Mouse (Mus musculus) embryonic facial prominence, embryonic 14.5 days (tissue): ENCODE measurements at regions not wholly inside any gene's neighbourhood (a gene's known extent, or its start where the extent isn't known, plus 50 kb on each side); places are given as distances from the start of the nearest gene placed in this dataset.

ENCODE experiments used
- ATAC-seq: fragments of 200-750 bp; cut with Nextera tagmentation; 2 replicates; pipeline ENCODE4 v1.8.0; 2017; ENCODE audit warnings: low read depth, moderate number of reproducible peaks, moderate TSS enrichment
- DNase-seq: peaks from one replicate; pipeline ENCODE4 v3.0.0-alpha.2; 2015; ENCODE audit warnings: low spot score
- H3K27ac ChIP-seq: fragments of 300-500 bp; sonication (generic); replicated peaks from 2 replicates; pipeline ENCODE4 v1.5.1; 2014; ENCODE audit warnings: low read depth, mild to moderate bottlenecking, low read length, moderate library complexity
- H3K27me3 ChIP-seq: fragments of 300-500 bp; sonication (generic); replicated peaks from 2 replicates; pipeline ENCODE4 v1.6.1; 2014; ENCODE audit warnings: low read length; ENCODE audit not compliant: control insufficient read depth, insufficient read depth
- H3K36me3 ChIP-seq: fragments of 300-500 bp; sonication (generic); 2 replicates; pipeline ENCODE4 v1.6.1; 2014; ENCODE audit warnings: low read length, mixed read lengths; ENCODE audit not compliant: control insufficient read depth, insufficient read depth
- H3K4me1 ChIP-seq: fragments of 300-500 bp; sonication (generic); 2 replicates; pipeline ENCODE4 v1.6.1; 2014; ENCODE audit warnings: antibody characterized with exemption, low read length; ENCODE audit not compliant: control insufficient read depth, insufficient read depth
- H3K4me2 ChIP-seq: fragments of 300-500 bp; sonication (generic); 2 replicates; pipeline ENCODE4 v1.6.1; 2014; ENCODE audit warnings: low read depth, mild to moderate bottlenecking, low read length, moderate library complexity, mixed read lengths
- H3K4me3 ChIP-seq: fragments of 300-500 bp; sonication (generic); 2 replicates; pipeline ENCODE4 v1.5.1; 2014; ENCODE audit warnings: low read depth, mild to moderate bottlenecking, low read length
- H3K9ac ChIP-seq: fragments of 300-500 bp; sonication (generic); 2 replicates; pipeline ENCODE4 v1.6.1; 2014; ENCODE audit warnings: low read depth, mild to moderate bottlenecking, low read length, moderate library complexity, mixed read lengths
- H3K9me3 ChIP-seq: fragments of 300-500 bp; sonication (generic); 2 replicates; pipeline ENCODE4 v1.6.1; 2016; ENCODE audit warnings: low read length; ENCODE audit not compliant: control insufficient read depth
- WGBS: fragments of 180-500 bp; shearing (Covaris S2); extraction: QIAGEN DNeasy Blood & Tissue Kit; methylation state at CpG from one replicate; pipeline ENCODE4 v1.1.7; 2014; 5-methylcytosine and 5-hydroxymethylcytosine counted together

DNA sequence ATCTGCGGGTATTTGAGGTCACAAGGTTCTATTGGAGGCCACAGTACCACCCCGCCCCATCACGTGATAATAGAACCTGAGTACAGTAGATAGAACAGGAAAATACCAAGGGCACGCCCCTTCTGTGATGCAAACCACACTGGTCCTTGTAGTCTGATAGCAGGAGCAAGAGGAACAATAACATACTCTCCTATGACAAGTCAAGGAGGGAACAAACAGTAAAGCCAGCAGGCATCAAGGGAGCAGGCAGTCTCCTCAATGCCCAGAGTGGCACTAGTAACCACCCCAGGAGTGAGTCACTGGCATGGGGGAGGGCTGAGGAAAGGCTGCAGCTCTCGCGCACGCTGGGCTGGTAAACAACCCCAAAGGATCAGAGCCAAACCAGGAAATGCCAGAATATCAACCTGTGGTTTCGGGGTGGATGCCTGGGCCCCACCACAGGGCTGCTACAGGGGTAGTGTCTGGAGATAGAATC lies 150.5 kb upstream of the Tmc1 start:
- Histone ChIP-seq H3K4me2 (no peak overlapping the region), H3K9me3 (no peaks in the 10 kb centered on the region), H3K27ac (peak overlapping the region; percentile 50; the same call in 1 of the 2 replicates), H3K27me3 (no peaks in the 10 kb centered on the region), H3K36me3 (no peaks in the 10 kb centered on the region), H3K4me3 (no peak overlapping the region), H3K4me1 (peaks cover 9% of the 10 kb centered on the region), H3K9ac (no peak overlapping the region)
- 67% methylated on average over 8 of the region's 8 CpGs for WGBS
- DNase-seq (peak; percentile 77), ATAC-seq (peak; percentile 86)

DNA sequence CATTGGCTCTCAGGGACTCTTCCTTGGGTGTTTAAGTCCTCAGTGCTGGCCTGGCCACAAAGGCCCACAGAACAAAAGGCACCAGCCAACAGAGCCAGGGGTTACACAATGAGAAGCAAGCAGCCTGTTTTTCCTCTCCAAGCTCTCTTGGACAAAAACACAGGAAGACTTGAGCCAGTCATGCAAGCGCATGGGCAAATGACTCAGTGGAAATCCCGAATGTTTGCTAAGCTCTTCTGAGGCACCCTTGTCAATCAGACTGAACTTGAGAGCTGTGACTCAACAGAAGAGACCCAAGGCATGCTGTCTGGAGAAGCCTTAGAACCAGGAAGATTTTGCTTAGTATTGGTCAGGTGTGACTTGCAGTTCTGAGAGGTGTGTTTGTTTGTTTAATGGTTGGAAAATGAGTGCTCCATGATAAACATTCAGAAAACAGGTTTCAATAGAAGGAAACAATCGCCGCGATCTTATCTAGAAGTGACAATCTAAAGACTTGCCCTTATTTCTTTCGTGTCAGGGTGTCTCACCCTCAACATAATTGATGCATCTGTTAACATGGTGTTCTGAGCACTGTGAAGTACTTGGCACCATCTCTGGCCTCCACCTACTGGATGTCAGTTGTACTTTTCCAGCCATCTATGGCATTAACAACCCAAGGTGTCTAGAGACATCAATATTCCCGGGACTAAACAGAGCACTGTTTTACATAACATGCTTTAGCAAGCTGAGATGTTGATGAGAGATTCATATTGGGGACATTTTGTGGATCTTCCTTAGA lies 124.0 kb upstream of the Tmc1 start:
- no peaks in the 10 kb centered on the region for H3K9me3 ChIP-seq
- H3K27ac ChIP-seq: no peak overlapping the region
- no peak for ATAC-seq
- no peak overlapping the region for H3K4me2 ChIP-seq
- H3K9ac ChIP-seq: no peak overlapping the region
- H3K36me3 ChIP-seq: no peaks in the 10 kb centered on the region
- WGBS: 83% methylated on average over 7 of the region's 7 CpGs
- DNase-seq: peak; percentile 19
- H3K4me1 ChIP-seq: no peaks in the 10 kb centered on the region
- no peaks in the 10 kb centered on the region for H3K27me3 ChIP-seq
- no peak overlapping the region for H3K4me3 ChIP-seq

DNA sequence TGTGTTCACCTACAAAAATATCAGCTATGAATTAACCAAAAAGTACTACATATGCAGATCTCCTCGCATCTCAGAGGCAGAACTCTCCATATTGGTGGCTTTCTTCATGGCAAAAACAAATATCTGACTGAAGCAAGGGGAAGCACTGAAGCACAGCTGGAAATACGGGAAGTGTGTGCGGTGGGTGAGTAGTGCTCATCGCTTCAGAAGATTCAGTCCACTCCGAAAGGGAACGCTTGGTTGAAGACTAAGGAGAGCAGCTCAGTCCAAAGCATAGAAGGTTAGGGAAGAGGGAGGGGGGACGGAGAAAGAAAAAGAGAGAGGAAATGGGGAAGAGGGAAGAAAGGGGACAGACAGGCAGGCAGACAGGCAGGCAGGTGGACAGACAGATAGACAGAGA lies 114.4 kb upstream of the Tmc1 start:
- 87% methylated on average over 7 of the region's 7 CpGs for WGBS
- Histone ChIP-seq H3K4me2 (no peak overlapping the region), H3K36me3 (no peaks in the 10 kb centered on the region), H3K9ac (no peak overlapping the region), H3K4me3 (no peak overlapping the region), H3K27me3 (no peaks in the 10 kb centered on the region), H3K4me1 (no peaks in the 10 kb centered on the region), H3K9me3 (peaks cover 6% of the 10 kb centered on the region; the same call in 1 of the 2 replicates), H3K27ac (0 out of 2 replicates have a peak overlapping the region, but pooled peaks have one; percentile 28)
- ATAC-seq (no peak), DNase-seq (no peak)

DNA sequence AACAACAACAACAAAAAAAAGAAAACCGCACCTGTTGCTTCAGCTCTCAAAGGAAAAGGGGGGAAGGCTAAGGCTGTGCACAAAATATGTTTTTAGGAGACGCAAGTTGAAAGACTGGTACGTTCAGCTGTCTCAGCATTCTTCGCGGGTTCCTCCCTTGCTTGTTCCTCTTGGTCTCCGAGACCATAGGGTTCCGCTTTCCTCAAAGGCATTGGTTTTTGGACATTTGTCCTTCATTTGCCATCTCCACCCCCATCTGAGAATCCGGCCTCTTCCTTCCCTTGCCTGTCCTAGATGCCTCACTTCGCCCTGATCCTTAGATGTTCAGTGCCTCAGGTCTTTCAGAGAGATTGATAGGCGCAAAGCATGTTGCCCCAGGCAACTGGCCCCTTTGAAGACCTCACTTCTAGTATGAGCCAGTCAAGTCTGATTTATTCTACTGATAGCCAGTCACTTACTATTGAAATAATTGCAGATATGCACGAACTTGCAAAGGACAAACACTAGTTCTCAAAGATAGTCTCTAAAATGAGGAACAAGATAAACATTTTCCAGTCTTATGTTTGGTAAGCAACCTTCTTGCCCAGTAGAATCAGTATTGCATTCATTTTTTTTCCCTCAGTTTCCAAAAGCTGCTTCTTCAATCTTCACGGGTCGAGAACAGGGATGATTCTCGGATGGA lies 112.6 kb upstream of the Tmc1 start:
- DNase-seq (no peak), ATAC-seq (no peak)
- 83% methylated on average over 14 of the region's 14 CpGs for WGBS
- no peaks in the 10 kb centered on the region for H3K27me3 ChIP-seq
- no peak overlapping the region for H3K27ac ChIP-seq
- H3K9me3 ChIP-seq: peaks cover 6% of the 10 kb centered on the region; the same call in 1 of the 2 replicates
- no peak overlapping the region for H3K4me2 ChIP-seq
- no peak overlapping the region for H3K4me3 ChIP-seq
- no peaks in the 10 kb centered on the region for H3K36me3 ChIP-seq
- no peak overlapping the region for H3K9ac ChIP-seq
- H3K4me1 ChIP-seq: no peaks in the 10 kb centered on the region

DNA sequence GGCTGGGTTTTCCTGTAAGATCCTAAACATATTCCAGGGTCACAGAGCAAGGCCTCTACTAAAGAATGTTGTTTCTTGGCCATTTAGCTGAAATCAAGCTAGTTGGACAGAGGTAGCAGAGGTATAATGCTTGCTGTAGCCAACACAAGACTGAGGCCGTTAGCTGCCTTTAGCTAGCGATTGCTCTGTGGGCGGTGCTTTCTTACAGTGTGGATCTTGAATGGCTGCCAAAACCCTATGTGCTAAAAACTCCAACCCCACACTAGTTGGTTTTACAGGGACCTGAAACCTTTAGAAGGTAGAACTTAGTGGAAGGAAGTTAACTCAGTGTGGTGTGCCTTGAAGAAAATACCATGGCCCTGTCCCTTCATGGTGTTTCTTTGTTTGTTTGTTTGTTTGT lies 110.9 kb upstream of the Tmc1 start:
- Histone ChIP-seq H3K4me3 (no peak overlapping the region), H3K9ac (no peak overlapping the region), H3K4me2 (no peak overlapping the region), H3K27ac (no peak overlapping the region), H3K36me3 (no peaks in the 10 kb centered on the region), H3K9me3 (no peaks in the 10 kb centered on the region), H3K4me1 (no peaks in the 10 kb centered on the region), H3K27me3 (no peaks in the 10 kb centered on the region)
- DNase-seq (peak; percentile 40), ATAC-seq (no peak)
- 76% methylated on average over 3 of the region's 3 CpGs for WGBS

DNA sequence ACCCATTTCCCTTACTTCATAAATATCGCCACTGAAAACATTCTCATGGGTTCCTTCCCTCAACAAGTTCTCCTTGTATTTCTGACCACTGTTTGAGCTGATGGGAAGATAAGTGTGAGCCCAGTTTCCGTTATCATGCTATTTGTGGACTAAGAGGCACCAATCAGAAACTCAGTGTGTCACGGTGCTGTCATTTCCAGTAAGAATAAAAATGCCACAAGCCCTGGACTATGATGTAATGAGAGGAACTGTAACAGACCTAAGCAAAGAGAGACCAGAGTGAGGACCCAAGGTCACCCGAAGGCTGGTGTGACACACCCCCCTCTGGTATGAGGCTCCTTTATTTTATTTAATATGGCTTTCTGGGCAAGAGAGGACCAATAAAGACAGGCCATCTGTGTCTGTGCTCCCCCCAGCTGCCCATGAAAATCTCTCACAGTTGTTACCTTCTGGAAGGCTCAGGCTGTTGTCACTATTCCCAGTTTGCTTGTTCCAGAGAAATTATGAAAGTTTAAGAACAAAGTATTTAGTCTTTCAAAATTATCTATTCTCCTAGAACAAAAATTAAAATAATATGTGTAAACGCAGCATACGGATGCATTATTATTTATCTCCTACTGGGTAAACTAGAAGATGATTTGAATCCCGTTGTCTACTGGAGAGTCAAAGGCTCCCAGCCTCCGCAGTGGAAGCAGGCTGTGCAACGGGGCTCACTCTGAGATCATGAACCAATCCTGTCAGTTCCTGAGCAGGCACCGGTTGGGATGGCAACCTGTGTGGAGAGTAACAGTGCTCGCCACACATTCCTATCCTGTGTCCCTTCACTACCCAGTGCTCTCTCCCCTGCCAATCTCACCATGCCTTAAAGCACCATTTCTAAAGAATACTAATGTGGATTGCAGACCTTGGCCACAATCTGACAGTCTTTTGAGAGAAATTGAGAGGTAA lies 99.9 kb upstream of the Tmc1 start:
- Histone ChIP-seq H3K4me1 (0 out of 2 replicates have a peak, but pooled peaks cover 5% of the 10 kb centered on the region), H3K4me3 (no peak overlapping the region), H3K9ac (no peak overlapping the region), H3K4me2 (no peak overlapping the region), H3K9me3 (no peaks in the 10 kb centered on the region), H3K27me3 (no peaks in the 10 kb centered on the region), H3K27ac (no peak overlapping the region), H3K36me3 (no peaks in the 10 kb centered on the region)
- 80% methylated on average over 11 of the region's 11 CpGs for WGBS
- ATAC-seq: no peak
- DNase-seq: no peak

DNA sequence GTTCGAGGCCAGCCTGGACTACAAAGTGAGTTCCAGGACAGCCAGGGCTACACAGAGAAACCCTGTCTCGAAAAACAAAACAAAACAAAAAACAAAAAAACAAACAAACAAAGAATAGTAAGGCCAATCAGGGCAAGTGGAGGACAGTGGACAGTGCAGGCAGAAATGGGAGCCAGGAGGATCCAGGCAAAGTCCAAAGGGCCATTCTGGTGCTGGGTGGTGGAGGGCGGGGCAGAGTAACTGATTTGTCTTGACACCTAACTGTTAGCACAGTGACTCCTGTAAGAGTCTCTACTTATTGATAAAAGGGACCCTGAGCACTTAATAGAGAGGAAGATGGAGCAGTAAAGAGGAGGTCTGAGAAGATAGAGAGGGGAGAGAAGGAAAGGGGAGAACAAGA lies 98.8 kb upstream of the Tmc1 start:
- Histone ChIP-seq H3K9me3 (no peaks in the 10 kb centered on the region), H3K27ac (no peak overlapping the region), H3K4me3 (no peak overlapping the region), H3K4me2 (no peak overlapping the region), H3K4me1 (0 out of 2 replicates have a peak, but pooled peaks cover 5% of the 10 kb centered on the region), H3K9ac (no peak overlapping the region), H3K36me3 (no peaks in the 10 kb centered on the region), H3K27me3 (no peaks in the 10 kb centered on the region)
- ATAC-seq (no peak), DNase-seq (no peak)
- WGBS: 89% methylated on average over 3 of the region's 3 CpGs

DNA sequence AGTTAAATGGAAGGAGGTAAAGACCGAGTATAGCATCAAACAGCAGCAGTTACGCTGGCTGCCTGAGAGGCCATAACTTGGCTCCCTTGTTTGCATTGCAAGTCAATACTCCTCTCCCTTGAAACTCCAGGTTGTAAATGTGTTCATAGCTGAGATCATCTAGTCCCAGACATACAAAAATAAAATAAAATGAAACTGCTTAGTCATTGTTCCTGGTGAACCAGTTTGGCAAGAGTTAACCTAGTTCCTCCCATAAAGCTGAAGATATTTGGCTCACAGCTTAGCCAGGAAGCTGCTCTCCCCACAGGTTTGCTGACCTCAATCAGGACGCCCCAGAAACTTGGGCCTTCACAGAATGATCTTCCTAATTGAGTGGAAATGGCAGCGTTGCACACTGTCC lies 97.9 kb upstream of the Tmc1 start:
- Histone ChIP-seq H3K9ac (no peak overlapping the region), H3K4me1 (0 out of 2 replicates have a peak, but pooled peaks cover 5% of the 10 kb centered on the region), H3K27ac (no peak overlapping the region), H3K9me3 (no peaks in the 10 kb centered on the region), H3K4me2 (no peak overlapping the region), H3K4me3 (no peak overlapping the region), H3K36me3 (no peaks in the 10 kb centered on the region), H3K27me3 (no peaks in the 10 kb centered on the region)
- no peak for ATAC-seq
- 64% methylated on average over 4 of the region's 4 CpGs for WGBS
- no peak for DNase-seq
